Mouse (Mus musculus) left cerebral cortex, postnatal 36 days (tissue): ENCODE measurements around the gene Pcolce2. TPM values are rescaled to one million over a fixed set of nuclear protein-coding genes. Genes with fewer than 3 reads are reported as not detected.

Source experiments
- DNase-seq, 2 experiments: peaks; one replicate each; pipeline ENCODE4 v3.0.0; 2021 to 2022; ENCODE audit warnings: low spot score in 2 of 2, mixed read lengths in 1 of 2
- intact Hi-C: fragments of 180-260 bp; cut with DNase I; formaldehyde crosslinking; loops from one replicate; pipeline ENCODE4 v1.15.1; 2025
- total RNA-seq, 2 experiments: library from RNA; stranded (reverse); gene quantifications; 2 replicates each; pipeline ENCODE4 v1.2.3; 2021

Gene Pcolce2
- total RNA-seq, 2 experiments from 2014 or later = 1.7 to 1.8 TPM

DNA sequence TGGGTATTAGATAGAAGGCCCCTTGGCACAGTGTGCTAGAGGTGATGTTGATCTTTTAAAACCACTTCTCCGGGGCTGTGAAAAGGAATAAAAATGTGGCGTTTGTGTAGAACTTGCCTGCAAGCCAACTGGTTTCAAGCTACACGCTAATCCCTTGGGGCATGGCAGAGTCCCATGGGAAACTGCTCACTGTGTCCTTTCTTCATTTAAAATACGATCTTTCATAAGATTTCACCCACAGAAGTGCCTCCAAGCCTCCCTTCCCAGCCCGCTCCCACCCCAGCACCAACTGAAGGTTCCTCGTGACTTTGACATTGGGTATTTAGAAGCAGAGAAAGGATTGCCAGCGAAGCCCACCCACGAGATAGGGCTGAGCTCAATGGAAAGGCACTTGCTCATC is 8.5 kb downstream of the Pcolce2 start:
- no peak for DNase-seq
- intact Hi-C loops = no loop called here

DNA sequence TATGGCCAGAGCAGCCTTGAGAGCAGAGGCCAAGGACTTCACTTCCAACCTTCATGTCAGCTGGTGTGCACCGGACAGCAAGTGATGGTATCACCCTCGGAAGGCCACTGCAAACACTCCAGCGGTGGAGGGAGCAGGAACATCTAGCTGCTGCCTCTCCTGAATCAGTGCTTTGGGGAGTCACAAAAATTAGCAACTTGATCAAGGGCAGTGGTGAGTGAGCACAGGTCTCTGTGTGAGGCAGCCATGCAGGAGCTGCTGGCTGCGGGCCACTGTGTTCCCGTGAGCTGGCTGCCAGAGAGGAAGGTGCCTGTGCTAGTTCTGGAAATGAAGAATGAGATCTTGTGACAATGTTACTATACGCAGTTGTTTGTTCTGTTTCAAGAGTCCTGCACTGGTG is 16.0 kb downstream of the Pcolce2 start:
- no peak for DNase-seq
- intact Hi-C loops = no loop called here

DNA sequence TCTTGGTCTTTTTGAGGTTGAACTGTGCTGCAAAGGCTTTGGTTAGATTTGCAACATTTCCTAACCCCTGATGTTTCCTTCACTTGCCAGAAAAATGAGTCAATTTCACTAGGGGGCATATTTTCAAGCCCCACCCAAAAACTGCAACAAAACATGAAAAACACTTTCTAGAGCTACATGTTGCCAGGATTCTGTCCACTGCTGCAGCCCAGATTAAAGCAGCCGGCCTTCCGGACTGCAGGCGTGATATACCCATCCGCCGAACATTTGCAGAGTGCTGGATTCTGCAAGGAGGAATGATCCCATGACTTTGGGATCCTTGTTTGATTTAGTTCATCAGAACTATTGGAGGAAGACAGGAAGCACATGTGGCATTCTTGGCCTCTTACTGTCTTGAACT is 17.0 kb downstream of the Pcolce2 start:
- no peak for DNase-seq
- intact Hi-C loops = no loop called here

DNA sequence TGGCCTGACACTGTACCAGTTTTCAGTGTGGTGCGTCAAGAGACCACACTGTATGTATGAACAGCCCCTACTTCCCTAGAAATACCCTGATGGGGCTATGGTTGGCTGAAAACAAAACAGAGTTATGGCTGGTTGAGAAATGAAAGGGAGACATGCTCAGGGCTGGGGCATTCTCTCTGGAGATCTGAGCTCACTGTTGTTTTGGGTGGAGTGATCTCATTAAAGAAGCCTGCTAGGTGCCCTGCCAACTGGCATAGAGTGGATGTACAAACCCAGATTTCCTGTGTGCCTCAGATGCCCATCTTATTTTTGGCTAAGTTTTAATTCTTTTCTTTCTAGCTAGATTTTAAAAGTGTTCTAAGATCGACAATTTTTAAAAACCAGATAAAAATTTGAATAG is 20.5 kb downstream of the Pcolce2 start:
- intact Hi-C loops = no loop called here
- DNase-seq = no peak

DNA sequence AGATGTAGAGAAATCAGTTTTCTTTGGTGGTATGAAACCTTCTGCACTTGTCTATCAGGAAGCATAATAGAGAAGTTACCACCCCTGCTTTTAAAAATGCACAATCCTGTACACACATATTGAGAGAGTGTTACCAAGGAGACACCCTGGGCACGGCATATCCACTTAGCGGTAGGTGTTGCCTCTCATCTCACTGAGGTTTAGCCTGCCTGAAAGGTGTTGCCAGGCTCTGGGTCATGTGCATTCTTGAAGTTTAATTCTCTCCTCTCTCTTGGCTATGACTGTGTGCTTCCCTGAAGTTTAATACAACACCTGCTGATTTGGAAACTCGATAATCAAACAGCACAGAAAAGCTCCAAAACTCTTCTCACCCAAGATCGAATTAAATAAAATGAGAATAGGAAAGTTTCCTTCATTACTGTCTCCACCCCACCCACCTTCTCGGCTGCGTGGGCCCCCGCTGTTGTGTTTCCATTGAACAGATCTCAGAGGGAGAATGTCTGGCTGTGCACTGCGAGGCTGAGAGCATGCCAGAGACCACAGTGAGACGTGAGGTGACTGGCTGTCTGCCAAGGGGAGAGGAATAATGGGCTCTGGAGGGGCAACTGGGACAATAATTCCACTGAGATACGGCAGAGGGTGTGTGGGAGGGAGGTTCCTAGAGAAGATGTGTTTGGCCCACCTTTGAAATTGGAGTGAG is 27.0 kb downstream of the Pcolce2 start:
- peak in 1 of 2 experiments; percentile 23 for DNase-seq

DNA sequence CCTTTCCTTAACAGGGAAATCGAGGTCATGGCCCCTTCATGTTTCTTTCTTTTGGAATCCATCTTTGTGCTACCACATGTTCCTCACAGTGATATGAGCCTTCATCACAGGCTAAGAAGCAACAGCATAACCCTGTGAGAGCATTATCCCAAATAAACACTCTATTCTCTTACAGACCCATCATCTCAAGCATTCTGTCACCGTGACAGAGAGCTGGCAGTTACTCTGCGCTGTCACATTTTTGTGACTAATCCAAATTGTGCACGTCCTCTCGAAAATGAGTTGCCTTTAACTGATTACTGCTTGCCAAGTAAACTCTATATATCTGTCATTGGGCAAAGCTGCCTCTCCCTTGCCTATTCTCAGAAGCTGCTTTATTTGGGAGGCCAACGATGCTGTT is 28.4 kb downstream of the Pcolce2 start:
- intact Hi-C loops = no loop called here
- no peak for DNase-seq

More for the DNA sequence above, 27.0 kb downstream of the Pcolce2 start:
- intact Hi-C loops = no loop called here

DNA sequence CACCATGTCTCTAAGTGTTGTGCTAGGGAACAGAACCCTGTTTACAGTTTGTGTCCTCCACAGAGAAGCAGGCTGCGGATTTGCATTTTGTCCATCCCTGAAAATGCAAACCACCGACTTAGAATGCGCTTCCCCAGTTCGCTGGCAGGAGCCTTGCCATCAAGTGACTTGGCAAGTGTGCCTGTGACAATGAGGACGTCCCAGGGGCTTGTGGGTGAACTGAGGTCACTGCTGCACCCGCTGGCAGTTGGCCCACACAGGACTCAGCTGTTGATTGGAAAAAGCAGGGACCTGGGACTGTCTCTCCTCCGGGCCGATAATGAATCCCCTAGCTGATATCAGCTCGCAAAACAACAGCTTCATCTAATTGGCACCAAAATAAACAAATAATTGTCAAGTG is 30.4 kb downstream of the Pcolce2 start:
- DNase-seq = peak; percentile 35 to 41
- intact Hi-C loops = no loop called here

DNA sequence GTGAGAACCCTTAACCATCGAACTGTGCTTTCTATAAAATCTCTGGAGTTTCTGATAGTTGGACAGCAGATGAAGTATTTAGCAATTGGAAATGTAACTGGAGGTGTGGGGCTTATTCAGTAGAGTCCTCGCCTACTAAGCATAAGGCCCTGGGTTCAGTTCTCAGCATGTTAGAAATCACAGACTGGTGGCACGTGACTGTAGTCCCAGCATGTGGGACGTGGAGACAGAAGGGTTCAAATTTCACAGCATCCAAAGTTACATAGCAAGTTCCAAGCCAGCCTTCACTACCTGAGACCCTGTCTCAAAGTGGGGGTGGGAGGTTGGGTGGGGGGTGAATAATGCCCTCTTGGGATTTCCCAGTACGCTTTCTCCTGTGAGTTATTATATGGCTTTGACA is 30.9 kb downstream of the Pcolce2 start:
- intact Hi-C loops = no loop called here
- no peak for DNase-seq

DNA sequence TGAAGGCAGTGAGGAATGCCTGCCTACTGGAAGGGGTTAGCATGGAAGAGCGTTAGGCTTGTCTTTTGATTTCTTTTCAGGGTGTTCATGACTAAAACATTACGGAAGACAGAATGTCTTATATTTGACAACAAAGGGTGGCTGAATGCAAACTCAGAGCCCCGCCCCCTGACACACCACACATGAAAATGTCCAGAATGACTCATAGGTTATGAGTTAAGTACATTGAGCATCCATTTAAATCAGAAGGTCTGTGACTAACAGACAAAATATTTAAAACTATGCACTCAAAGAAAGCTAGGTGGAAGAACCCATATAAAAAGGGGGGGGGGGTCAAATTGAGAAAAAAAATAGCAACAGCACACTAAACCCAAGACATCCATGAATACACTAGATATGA is 34.9 kb downstream of the Pcolce2 start:
- intact Hi-C loops = no loop called here
- DNase-seq = no peak

DNA sequence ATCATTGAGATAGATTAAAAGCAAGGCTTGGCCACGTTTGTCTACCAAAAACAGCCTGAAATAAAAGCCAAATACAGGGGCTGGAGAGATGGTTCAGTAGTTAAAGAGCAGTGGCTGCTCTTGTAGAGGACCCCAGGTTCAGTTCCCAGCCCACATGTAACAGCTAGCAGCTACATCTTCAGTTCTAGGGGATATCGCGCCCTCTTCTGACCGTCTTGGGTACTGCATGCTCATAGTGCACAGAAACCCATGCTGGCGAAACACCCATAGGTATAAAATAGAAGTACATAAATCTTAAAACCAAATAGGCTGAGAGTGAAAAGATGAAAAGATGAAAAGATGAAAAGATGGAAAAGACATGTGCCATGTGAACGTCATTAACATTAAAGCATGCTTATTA is 35.4 kb downstream of the Pcolce2 start:
- intact Hi-C loops = no loop called here
- no peak for DNase-seq

DNA sequence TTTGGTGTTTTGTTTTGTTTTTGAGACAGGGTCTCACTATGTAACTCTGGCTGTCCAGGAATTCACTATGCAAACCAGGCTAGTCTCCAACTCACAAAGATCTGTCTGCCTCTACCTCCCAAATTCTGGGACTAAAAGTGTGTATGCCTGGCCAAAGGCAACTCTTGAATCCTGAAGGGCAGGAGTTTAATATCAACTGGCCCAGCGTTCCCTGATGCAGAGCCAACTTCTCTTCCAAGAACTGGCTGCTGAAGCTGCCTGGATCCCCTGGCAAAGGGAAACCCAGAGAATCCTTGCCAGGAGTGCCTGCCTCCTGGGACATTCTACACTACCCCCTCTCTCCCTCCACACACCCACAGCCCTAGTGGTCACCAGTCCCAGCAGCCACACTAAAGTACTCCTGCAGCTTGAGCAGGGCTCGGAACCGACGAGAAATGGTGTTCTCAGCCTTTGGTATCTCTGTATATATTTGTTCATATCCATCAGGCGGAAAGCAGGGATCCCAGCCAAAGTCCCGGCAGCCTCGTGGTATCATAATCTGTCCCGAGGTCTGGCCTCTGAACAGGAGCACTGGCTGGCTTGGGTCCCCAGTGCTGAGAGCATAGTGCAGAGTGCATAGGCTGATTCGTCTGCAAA is 37.8 kb downstream of the Pcolce2 start:
- DNase-seq = peak in 1 of 2 experiments; percentile 15
- intact Hi-C loops = no loop called here

DNA sequence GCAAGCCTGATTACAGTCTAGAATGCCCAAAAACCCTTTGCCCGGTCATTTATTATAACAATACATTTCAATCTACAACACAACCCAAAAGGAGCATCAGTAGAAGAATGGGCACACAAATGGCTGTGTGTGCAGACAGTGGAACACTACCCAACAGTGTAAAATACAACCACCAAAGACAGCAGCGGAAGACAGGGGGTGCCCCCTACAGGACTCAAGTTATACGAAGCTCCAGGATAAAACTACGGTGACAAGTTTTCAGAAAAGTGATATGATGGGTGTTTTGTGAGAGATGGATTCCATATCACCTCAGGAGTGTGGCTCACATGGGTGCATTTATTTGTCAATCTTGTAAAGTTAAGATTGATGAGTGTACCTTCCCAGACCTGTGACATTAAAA is 38.6 kb downstream of the Pcolce2 start:
- intact Hi-C loops = no loop called here
- no peak for DNase-seq

DNA sequence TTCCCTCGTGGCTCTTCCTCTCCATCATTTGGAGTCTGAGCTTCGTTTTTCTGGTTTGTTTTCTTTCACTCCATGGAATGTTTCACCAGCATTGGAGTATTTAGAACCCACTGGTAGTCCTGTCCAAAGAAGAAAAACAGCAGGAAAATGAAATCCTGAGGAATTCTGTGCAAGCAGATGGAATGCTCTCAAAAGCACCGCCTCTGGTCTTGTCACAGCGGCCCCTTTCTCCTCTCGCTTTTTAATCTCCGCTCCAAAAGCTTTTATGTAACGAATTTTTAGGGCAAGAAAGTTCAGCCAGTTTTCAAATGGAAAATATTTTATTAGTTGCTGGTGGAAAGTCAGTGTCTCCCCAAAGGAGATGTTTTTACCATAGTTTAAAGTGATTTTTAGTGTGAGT is 42.6 kb downstream of the Pcolce2 start:
- intact Hi-C loops = no loop called here

DNA sequence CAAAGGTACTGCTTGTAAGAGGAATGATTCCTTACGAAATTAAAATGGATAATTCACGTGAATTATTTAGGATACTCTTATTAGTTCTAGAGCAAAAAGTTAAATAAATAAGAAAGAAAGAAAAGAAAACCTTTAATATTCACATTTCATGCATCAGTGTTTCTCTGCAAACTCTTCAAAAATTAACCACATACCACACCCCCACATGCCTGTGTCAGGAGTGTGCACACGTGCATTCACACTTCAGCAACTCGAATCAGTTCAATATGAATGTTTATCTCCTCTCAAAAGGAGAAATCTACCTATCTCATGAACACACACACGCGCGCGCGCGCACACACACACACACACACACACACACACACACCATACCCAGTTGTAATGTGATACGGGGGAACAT is 43.3 kb downstream of the Pcolce2 start:
- no peak for DNase-seq
- intact Hi-C loops = no loop called here

More for the DNA sequence above, 42.6 kb downstream of the Pcolce2 start:
- no peak for DNase-seq

DNA sequence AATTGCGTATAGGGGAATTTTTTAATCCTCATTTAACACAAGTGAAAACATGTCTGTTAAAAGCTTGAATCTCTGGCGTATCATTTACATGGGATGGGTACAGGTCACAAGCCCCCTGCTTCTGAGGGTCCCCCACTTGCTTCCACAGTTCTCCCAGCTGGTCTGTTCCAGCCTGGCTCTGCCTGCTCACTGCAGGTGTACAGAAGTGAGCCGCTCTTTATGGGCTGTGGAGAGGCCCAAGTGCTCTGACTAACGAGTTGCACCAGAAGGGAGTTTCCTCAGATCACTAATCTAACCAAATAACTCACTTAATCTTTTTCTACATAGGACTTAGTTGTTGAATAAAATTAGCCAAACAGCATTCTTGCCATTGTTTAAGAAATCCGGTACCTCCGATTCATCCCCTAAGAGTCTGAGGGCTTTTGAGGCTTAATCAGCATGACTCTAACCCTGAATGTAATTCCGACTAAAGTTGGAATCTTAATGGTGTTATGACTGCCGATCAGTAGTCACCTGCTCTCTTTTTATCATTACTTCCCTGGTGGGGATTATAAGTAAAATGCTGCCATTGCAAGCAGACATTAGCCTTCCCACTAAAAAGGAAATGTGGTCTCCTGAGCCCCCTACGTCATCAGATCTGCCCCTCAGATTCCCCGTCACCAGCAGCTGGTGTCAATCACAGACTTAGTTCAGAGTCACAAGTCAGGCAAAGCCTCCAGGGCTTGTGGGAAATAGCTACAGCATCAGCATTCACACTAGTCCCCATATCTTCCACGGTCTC is 48.4 kb downstream of the Pcolce2 start:
- intact Hi-C loops = loop anchor here (5.0 kb wide), 1 partner anchor 144 kb away; no protein-coding TSS in a partner anchor
- DNase-seq = no peak

DNA sequence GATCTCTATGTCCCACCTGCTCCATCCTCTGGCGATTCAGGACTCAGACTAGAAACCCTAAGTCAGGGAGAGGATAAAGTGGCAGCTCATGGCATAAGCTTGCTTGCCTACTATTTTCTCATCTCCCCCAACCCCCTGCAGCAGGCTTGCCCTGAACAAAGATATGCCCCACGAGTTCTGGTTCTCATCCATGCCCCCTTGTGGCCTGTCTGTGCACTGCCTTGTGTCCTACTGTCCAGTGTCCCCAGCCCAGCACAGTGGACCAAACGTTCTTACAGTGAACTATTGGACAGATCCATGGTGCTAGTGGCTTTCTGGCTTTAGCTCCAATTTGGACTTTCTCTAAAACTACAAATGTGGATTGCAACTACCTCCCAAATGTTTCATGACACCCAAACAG is 50.7 kb downstream of the Pcolce2 start:
- DNase-seq = no peak
- intact Hi-C loops = loop anchor here (5.0 kb wide), 1 partner anchor 146 kb away; no protein-coding TSS in a partner anchor

DNA sequence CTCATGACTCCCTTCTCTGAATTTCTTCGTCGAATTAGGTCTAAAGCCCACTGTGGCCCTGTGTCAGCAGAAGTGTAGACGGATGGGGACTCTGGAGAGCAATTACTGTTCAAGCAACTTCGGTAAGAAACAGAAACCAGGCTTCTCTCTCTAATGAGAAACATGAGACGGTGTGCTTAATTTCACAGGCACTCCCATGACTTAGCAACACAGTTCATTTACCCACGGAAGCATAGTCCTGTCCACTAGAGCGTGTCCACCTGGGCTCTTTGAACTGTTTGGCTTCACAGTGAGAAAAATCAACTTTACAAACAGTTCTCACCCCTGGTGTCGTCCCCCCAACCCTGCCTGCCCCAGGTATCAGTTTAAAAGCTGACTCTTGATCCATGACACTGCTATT is 55.4 kb downstream of the Pcolce2 start:
- DNase-seq = no peak
- intact Hi-C loops = no loop called here

DNA sequence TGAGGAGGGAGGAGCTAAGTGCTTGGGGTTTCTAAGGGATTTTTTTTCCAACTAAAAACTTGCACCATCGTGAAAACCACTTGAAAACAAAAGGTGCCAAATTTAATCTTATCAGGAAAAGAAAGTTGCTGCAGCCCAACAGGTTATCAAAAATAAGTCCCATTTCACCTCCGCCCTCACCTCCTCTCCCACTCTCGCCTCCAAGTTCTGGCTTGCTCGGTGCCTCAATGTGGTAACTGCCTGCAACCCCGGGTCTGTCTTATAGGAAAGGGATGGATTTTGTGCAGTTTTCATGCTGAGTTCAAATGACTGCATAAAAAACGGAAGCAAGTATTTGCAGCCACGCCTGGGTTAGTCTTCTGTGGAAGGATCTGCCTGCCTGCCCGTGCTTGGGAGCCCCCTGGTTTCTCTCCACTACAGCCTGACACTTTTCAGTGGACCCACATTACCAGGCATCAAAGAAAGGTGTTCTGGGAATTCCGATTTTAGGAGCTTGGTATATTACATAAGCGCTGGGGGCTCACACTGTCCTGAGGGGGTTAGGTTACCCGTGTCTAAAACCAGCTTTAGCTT is 56.2 kb downstream of the Pcolce2 start:
- intact Hi-C loops = no loop called here
- no peak for DNase-seq

DNA sequence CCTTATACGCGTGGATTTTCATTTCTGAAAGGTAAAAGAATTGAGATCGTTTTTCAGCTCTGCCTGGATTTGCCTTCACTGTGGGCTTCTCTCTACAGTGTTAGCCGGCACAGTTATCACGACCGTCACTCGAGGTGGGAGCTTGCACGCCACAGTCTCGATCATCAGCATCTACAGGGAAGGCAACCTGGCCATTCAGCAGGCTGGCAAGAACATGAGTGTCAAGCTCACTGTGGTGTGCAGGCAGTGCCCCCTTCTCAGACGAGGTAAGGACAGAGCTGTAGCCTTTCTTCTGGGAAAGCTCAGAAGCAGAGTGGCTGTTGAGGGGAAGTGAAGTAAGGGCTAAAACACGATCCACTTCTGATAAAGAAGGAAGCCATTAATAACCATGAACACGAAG is 57.1 kb downstream of the Pcolce2 start:
- intact Hi-C loops = no loop called here

DNA sequence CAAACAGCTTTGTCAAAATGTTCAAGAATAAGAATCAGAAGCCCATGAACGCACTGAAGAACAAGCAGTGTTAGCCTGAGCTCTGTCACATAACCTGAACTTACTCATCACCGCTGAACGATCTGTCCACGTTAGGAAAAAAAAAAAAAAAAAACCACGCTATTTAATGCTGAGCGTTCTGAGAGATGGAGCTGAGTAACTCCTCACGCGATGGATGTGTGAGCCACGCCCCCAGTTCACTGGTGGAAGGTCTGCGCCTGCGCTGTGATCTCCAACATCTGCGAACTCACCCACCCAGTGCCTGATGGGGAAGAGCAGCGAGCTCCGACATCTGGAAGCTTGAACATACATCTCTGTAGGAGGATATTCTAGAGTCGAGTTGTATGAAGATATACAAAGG is 57.6 kb downstream of the Pcolce2 start:
- intact Hi-C loops = no loop called here
- DNase-seq = no peak

More for the DNA sequence above, 57.1 kb downstream of the Pcolce2 start:
- DNase-seq = no peak
